Mouse (Mus musculus) liver, embryonic 16.5 days (tissue): ENCODE results near the gene Fyn. TPM values are rescaled to one million over a fixed set of nuclear protein-coding genes. Genes with fewer than 3 reads are reported as not detected.

Experiments used
- ATAC-seq: fragments of 200-750 bp; cut with Nextera tagmentation; 2 replicates; pipeline ENCODE4 v1.8.0; 2017; ENCODE audit warnings: low read depth, mild to moderate bottlenecking, moderate number of reproducible peaks, moderate library complexity
- H3K27ac ChIP-seq: fragments of 300-500 bp; sonication (generic); 2 replicates; pipeline ENCODE4 v1.5.1; 2014; ENCODE audit warnings: mild to moderate bottlenecking, low read length
- H3K27me3 ChIP-seq: fragments of 300-500 bp; sonication (generic); 2 replicates; pipeline ENCODE4 v1.6.1; 2014; ENCODE audit warnings: low read depth, low read length, mixed read lengths; ENCODE audit not compliant: control insufficient read depth, insufficient read depth
- H3K36me3 ChIP-seq: fragments of 300-500 bp; sonication (generic); 2 replicates; pipeline ENCODE4 v1.6.1; 2014; ENCODE audit warnings: mild to moderate bottlenecking; ENCODE audit not compliant: control insufficient read depth, insufficient read depth
- H3K4me1 ChIP-seq: fragments of 300-500 bp; sonication (generic); 2 replicates; pipeline ENCODE4 v1.6.1; 2014; ENCODE audit warnings: low read depth, low read length, mixed read lengths; ENCODE audit not compliant: control insufficient read depth
- H3K4me2 ChIP-seq: fragments of 300-500 bp; sonication (generic); 2 replicates; pipeline ENCODE4 v1.6.1; 2014; ENCODE audit warnings: low read depth, low read length, mixed read lengths
- H3K4me3 ChIP-seq: fragments of 300-500 bp; sonication (generic); 2 replicates; pipeline ENCODE4 v1.5.1; 2014; ENCODE audit warnings: low read depth, mild to moderate bottlenecking, low read length
- H3K9ac ChIP-seq: fragments of 300-500 bp; sonication (generic); 2 replicates; pipeline ENCODE4 v1.6.1; 2014; ENCODE audit warnings: low read depth, low read length
- H3K9me3 ChIP-seq: fragments of 300-500 bp; sonication (generic); replicated peaks from 2 replicates; pipeline ENCODE4 v1.6.1; 2016; ENCODE audit warnings: low read length; ENCODE audit not compliant: control insufficient read depth
- WGBS: fragments of 180-500 bp; shearing (Covaris S2); extraction: QIAGEN DNeasy Blood & Tissue Kit; methylation state at CpG from one replicate; pipeline ENCODE4 v1.1.7; 2014; ENCODE audit not compliant: insufficient replicate concordance; 5-methylcytosine and 5-hydroxymethylcytosine counted together
- polyA plus RNA-seq: library from polyadenylated mRNA; unstranded; fragments of >200 nt; fragmentation: Nextera tagmentation; extraction: Ambion mirVana; gene quantifications from 2 replicates; pipeline ENCODE4 v1.2.1, GENCODE M21; 2015

The Fyn gene
- polyA plus RNA-seq, 1 experiment from 2014 or later: 5.9 TPM

- H3K4me2 ChIP-seq: 0 out of 2 replicates have a peak overlapping the region, but pooled peaks have one; percentile 2
- H3K27me3 ChIP-seq: no peaks in the 10 kb centered on the region
- H3K36me3 ChIP-seq: no peaks in the 10 kb centered on the region
- 35% methylated on average over 18 of the region's 18 CpGs for WGBS
- H3K27ac ChIP-seq: no peak overlapping the region
- H3K9me3 ChIP-seq: no peaks in the 10 kb centered on the region
- H3K4me1 ChIP-seq: peaks cover 12% of the 10 kb centered on the region
- no peak overlapping the region for H3K4me3 ChIP-seq
- no peak for ATAC-seq
- H3K9ac ChIP-seq: no peak overlapping the region
Measured at GRCm38 (mm10) chr10:39412826-39413620, 44.4 kb downstream of the Fyn start.

GRCm38 (mm10) chr10:39414068-39414467 is 45.4 kb downstream of the Fyn start:
- Histone ChIP-seq H3K27me3 (no peaks in the 10 kb centered on the region), H3K4me1 (peaks cover 12% of the 10 kb centered on the region), H3K4me3 (no peak overlapping the region), H3K27ac (no peak overlapping the region), H3K9ac (no peak overlapping the region), H3K36me3 (no peaks in the 10 kb centered on the region), H3K9me3 (no peaks in the 10 kb centered on the region), H3K4me2 (no peak overlapping the region)
- ATAC-seq: no peak
- WGBS: 81% methylated on average over 1 of the region's 1 CpGs

- no peak overlapping the region for H3K4me3 ChIP-seq
- H3K4me1 ChIP-seq: peaks cover 12% of the 10 kb centered on the region
- no peaks in the 10 kb centered on the region for H3K27me3 ChIP-seq
- no peak for ATAC-seq
- H3K4me2 ChIP-seq: no peak overlapping the region
- H3K9ac ChIP-seq: no peak overlapping the region
- H3K9me3 ChIP-seq: no peaks in the 10 kb centered on the region
- no peak overlapping the region for H3K27ac ChIP-seq
- 41% methylated on average over 2 of the region's 2 CpGs for WGBS
- no peaks in the 10 kb centered on the region for H3K36me3 ChIP-seq
Measured at GRCm38 (mm10) chr10:39415586-39415985, 46.9 kb downstream of the Fyn start.

GRCm38 (mm10) chr10:39417611-39418010 is 49.0 kb downstream of the Fyn start:
- no peaks in the 10 kb centered on the region for H3K36me3 ChIP-seq

GRCm38 (mm10) chr10:39418395-39418794 is 49.7 kb downstream of the Fyn start:
- 55% methylated on average over 7 of the region's 7 CpGs for WGBS
- Histone ChIP-seq H3K4me3 (no peak overlapping the region), H3K9me3 (no peaks in the 10 kb centered on the region), H3K27ac (no peak overlapping the region), H3K4me2 (no peak overlapping the region), H3K27me3 (no peaks in the 10 kb centered on the region), H3K9ac (no peak overlapping the region), H3K36me3 (no peaks in the 10 kb centered on the region), H3K4me1 (no peaks in the 10 kb centered on the region)
- no peak for ATAC-seq

More at GRCm38 (mm10) chr10:39417611-39418010, 49.0 kb downstream of the Fyn start:
- WGBS: 34% methylated on average over 5 of the region's 5 CpGs
- Histone ChIP-seq H3K4me3 (no peak overlapping the region), H3K4me1 (peaks cover 2% of the 10 kb centered on the region), H3K9me3 (no peaks in the 10 kb centered on the region), H3K27me3 (no peaks in the 10 kb centered on the region), H3K4me2 (no peak overlapping the region), H3K27ac (no peak overlapping the region), H3K9ac (no peak overlapping the region)
- ATAC-seq: no peak

GRCm38 (mm10) chr10:39420842-39421617 is 52.4 kb downstream of the Fyn start:
- ATAC-seq: no peak

GRCm38 (mm10) chr10:39421772-39422171 is 53.1 kb downstream of the Fyn start:
- Histone ChIP-seq H3K9me3 (no peaks in the 10 kb centered on the region), H3K4me1 (no peaks in the 10 kb centered on the region), H3K9ac (no peak overlapping the region), H3K27ac (no peak overlapping the region), H3K4me2 (no peak overlapping the region), H3K4me3 (no peak overlapping the region), H3K36me3 (no peaks in the 10 kb centered on the region), H3K27me3 (no peaks in the 10 kb centered on the region)
- WGBS: 82% methylated on average over 9 of the region's 9 CpGs
- no peak for ATAC-seq

More at GRCm38 (mm10) chr10:39420842-39421617, 52.4 kb downstream of the Fyn start:
- WGBS: 56% methylated on average over 9 of the region's 9 CpGs
- no peaks in the 10 kb centered on the region for H3K9me3 ChIP-seq
- H3K36me3 ChIP-seq: no peaks in the 10 kb centered on the region
- H3K27ac ChIP-seq: no peak overlapping the region
- H3K27me3 ChIP-seq: no peaks in the 10 kb centered on the region
- H3K4me3 ChIP-seq: no peak overlapping the region
- no peak overlapping the region for H3K9ac ChIP-seq
- no peak overlapping the region for H3K4me2 ChIP-seq
- H3K4me1 ChIP-seq: no peaks in the 10 kb centered on the region

- Histone ChIP-seq H3K4me2 (no peak overlapping the region), H3K27ac (no peak overlapping the region), H3K9me3 (no peaks in the 10 kb centered on the region), H3K27me3 (no peaks in the 10 kb centered on the region), H3K36me3 (no peaks in the 10 kb centered on the region), H3K4me3 (no peak overlapping the region), H3K9ac (no peak overlapping the region), H3K4me1 (no peaks in the 10 kb centered on the region)
- ATAC-seq: no peak
- 71% methylated on average over 3 of the region's 3 CpGs for WGBS
Measured at GRCm38 (mm10) chr10:39424643-39425042, 56.0 kb downstream of the Fyn start.

- Histone ChIP-seq H3K4me2 (no peak overlapping the region), H3K27me3 (no peaks in the 10 kb centered on the region), H3K4me1 (no peaks in the 10 kb centered on the region), H3K9me3 (no peaks in the 10 kb centered on the region), H3K9ac (no peak overlapping the region), H3K4me3 (no peak overlapping the region), H3K27ac (no peak overlapping the region), H3K36me3 (no peaks in the 10 kb centered on the region)
- WGBS: 72% methylated on average over 3 of the region's 3 CpGs
- ATAC-seq: no peak
Measured at GRCm38 (mm10) chr10:39426033-39426432, 57.4 kb downstream of the Fyn start.
